Mouse (Mus musculus) CD4-positive, CD25-positive, alpha-beta regulatory T cell, adult 9 weeks (primary cell): ENCODE measurements around the gene Slitrk3. TPM values are rescaled to one million over a fixed set of nuclear protein-coding genes. Genes with fewer than 3 reads are reported as not detected.

Source experiments
- polyA plus RNA-seq: library from polyadenylated mRNA; unstranded; fragments of 100-300 nt; shearing (Covaris generic); gene quantifications from one replicate; pipeline ENCODE4 v1.2.1, GENCODE M21; 2017

Slitrk3 gene
- not detected for polyA plus RNA-seq

GRCm38 (mm10) chr3:73057197-73057811, at the start of gene Slitrk3:
Gene Slitrk3 (minus strand): TSS chr3:73057803.

Other genes with a start within 250 kb of the Slitrk3 start
- not detected for gene Sis, start 89.9 kb downstream of the Slitrk3 start, polyA plus RNA-seq